Mouse (Mus musculus): ENCODE results near the gene Nr2c2ap. TPM values are rescaled to one million over a fixed set of nuclear protein-coding genes. Genes with fewer than 3 reads are reported as not detected.

Nr2c2ap gene
- 16.1 and 29.5 TPM in 2 replicates for polyA plus RNA-seq (2011; ENCODE audit: insufficient read depth, insufficient read length, low replicate concordance, missing spikeins)

DNA sequence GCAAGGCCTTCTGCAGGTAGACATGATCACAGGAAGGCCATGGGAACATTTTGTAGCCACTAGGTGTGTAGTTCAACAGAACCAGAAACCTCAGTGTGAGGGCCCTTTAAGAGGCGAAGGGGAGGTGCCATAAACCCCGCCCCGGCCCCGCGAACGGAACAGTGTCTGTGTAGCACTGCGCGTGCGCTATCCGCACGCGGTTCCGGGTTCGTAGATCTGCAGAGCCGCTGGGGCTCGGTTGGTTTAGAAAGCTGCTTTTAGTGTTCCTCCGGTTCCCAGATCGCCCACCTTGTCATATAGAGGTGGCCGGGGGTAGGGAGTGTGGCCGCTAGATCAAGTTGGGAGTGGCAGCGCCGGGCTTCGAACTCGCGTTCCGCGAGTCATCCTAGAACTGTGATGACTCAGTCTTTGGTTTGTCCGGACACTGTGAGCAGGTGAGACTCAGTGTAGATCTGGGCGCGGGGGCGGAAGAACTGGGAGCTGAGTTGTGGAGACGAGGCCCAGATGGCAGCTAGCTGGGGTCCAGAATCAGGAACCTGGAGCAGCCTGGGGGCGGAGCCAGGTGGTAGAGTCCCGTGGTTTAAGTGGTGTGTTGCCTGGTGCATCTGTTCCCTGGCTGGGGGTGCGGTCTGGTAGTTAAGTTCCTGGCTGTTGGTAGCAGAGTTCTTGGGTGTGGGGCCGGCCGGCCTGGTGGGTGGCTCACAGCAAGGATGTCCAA, at the start of gene Nr2c2ap:
Gene Nr2c2ap, plus strand, starts transcription at position 168 of the 718 bp plus-strand sequence.
- peak within 1 kb of the TSS; percentile 94 for H3K4me3 ChIP-seq (replicated peaks; ENCODE audit: control insufficient read depth, low read depth, low read length)
- peak within 1 kb of the TSS; percentile 58 for H3K27ac ChIP-seq (ENCODE audit: control insufficient read depth, insufficient read depth, low read depth, low read length, poor library complexity)
- WGBS = under 1% methylated on average over 37 of the region's 37 CpGs
- no peak for TF ChIP-seq CTCF (IDR thresholded peaks at IDR 0.05; ENCODE audit: control insufficient read depth, insufficient read depth, low read length)
- TF ChIP-seq POLR2A (IDR thresholded peaks at IDR 0.05; ENCODE audit: borderline replicate concordance, control insufficient read depth, low read depth, low read length) = peak; percentile 65; the same call in 1 of the 2 replicates
- peaks cover 3% of the 10 kb centered on the region for H3K4me1 ChIP-seq (ENCODE audit: control insufficient read depth, insufficient read depth, low read length)

DNA sequence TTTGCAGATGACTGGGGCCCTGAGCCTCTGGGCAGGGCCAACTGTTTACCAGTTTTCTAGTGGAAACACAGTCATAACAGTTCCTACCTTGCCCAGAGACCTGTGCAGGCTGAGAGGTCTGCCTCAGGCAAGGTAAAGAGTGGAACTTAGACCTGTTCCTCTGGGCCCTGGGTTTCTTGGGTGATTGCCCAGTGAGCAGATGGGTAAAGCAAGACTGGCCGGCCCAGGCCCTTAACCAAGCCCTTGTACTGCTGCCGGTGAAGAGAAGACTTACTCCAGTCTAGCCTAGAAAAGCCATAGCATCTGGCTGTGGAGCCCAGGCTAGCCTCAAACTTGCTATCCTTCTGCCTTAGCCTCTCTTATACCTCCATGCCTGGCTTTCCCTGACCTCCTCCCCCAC, 49.2 kb upstream of the Nr2c2ap start:
- H3K27ac ChIP-seq (ENCODE audit: control insufficient read depth, insufficient read depth, low read depth, low read length, poor library complexity) = no peak overlapping the region
- TF ChIP-seq CTCF (IDR thresholded peaks at IDR 0.05; ENCODE audit: control insufficient read depth, insufficient read depth, low read length) = no peak
- TF ChIP-seq POLR2A (IDR thresholded peaks at IDR 0.05; ENCODE audit: borderline replicate concordance, control insufficient read depth, low read depth, low read length) = no peak
- H3K4me1 ChIP-seq (ENCODE audit: control insufficient read depth, insufficient read depth, low read length) = no peaks in the 10 kb centered on the region
- WGBS = 92% methylated on average over 2 of the region's 2 CpGs
- no peak overlapping the region for H3K4me3 ChIP-seq (replicated peaks; ENCODE audit: control insufficient read depth, low read depth, low read length)

DNA sequence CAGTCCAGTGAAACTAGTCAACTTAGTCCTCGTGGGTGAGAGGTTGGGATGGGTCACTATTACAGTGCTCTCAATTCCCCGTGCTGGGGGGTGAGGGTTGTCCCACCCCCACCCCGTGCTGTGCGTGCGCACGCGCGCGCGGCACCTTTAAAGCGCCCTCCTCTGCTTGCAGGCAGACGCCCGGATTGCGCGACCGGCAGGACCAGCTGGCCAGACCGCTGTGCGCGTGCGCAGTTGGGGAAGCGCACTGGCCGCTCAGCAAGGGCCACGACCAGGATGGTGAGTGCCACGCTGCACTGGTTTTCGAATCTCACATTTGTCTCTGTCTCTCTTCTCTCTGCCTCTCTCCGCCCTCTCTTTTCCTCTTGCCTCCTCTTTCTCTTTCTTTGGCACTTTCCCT, 47.8 kb upstream of the Nr2c2ap start, which contains the start of gene Hapln4:
Gene Hapln4, plus strand, starts transcription at position 173 of the 400 bp plus-strand sequence.
- H3K4me1 ChIP-seq (ENCODE audit: control insufficient read depth, insufficient read depth, low read length) = no peaks in the 10 kb centered on the region
- 2% methylated on average over 26 of the region's 26 CpGs for WGBS
- TF ChIP-seq CTCF (IDR thresholded peaks at IDR 0.05; ENCODE audit: control insufficient read depth, insufficient read depth, low read length) = no peak
- H3K27ac ChIP-seq (ENCODE audit: control insufficient read depth, insufficient read depth, low read depth, low read length, poor library complexity) = no peak within 1 kb of the TSS
- H3K4me3 ChIP-seq (replicated peaks; ENCODE audit: control insufficient read depth, low read depth, low read length) = no peak within 1 kb of the TSS

DNA sequence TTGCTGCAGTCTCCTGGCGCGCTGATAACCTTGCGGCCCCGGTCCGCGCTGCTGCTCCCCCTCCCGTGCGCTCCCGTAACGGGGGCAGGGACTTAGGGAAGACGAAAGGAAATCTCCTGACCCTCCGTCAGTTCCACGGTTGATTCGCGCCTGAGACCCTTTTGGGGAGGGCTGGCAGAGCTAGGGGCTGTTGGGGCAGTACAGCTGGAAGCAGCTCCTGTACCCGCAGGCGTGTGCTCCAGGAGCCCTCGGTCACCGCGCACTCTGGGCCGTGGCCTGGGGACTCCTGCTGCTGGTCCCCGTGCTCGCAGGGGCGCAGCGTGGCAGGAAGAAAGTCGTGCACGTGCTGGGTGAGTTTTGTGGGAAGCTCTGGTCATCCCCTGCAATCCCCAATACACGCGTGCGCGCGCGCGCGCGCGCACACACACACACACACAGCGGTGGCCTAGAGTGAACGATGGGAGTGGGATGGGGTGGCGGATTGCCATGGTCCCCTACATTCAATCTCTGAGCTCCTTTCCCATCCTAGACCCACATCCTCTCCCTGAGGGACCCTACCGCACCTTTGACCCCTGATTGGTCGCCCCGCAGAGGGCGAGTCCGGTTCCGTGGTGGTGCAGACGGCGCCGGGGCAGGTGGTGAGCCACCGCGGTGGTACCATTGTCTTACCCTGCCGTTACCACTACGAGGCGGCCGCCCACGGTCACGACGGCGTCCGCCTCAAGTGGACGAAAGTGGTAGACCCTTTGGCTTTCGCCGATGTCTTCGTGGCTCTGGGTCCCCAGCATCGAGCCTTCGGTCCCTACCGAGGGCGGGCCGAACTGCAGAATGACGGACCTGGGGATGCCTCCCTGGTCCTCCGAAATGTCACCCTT, 46.7 kb upstream of the Nr2c2ap start:
- Histone ChIP-seq H3K4me3 (replicated peaks; ENCODE audit: control insufficient read depth, low read depth, low read length) (no peak overlapping the region), H3K27ac (ENCODE audit: control insufficient read depth, insufficient read depth, low read depth, low read length, poor library complexity) (no peak overlapping the region), H3K4me1 (ENCODE audit: control insufficient read depth, insufficient read depth, low read length) (no peaks in the 10 kb centered on the region)
- 0 out of 2 replicates have a peak, but pooled peaks have one; percentile 9 for TF ChIP-seq POLR2A (IDR thresholded peaks at IDR 0.05; ENCODE audit: borderline replicate concordance, control insufficient read depth, low read depth, low read length)
- no peak for TF ChIP-seq CTCF (IDR thresholded peaks at IDR 0.05; ENCODE audit: control insufficient read depth, insufficient read depth, low read length)
- WGBS = 3% methylated on average over 71 of the region's 71 CpGs

DNA sequence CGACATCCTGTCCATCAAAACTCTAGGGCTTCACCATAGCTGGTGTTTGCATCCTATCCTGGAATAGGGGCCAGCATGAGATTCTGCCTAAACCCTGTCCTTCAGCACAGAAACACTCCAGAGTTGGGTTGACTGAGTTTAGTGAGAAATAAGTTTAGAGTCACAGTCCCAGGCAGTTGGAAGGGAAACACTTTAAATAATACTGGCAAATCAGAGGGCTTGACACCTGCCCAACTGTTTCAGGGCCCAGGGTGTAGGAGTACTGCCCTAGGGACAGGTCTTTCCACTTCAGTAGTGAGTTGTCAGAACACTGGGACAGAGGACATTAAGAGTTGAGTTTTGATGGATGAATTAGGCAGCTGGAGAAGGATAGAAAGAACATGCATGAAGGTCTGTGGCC, 45.0 kb upstream of the Nr2c2ap start:
- WGBS = 27% methylated on average over 1 of the region's 1 CpGs
- TF ChIP-seq CTCF (IDR thresholded peaks at IDR 0.05; ENCODE audit: control insufficient read depth, insufficient read depth, low read length) (no peak), POLR2A (IDR thresholded peaks at IDR 0.05; ENCODE audit: borderline replicate concordance, control insufficient read depth, low read depth, low read length) (no peak)
- Histone ChIP-seq H3K4me1 (ENCODE audit: control insufficient read depth, insufficient read depth, low read length) (no peaks in the 10 kb centered on the region), H3K4me3 (replicated peaks; ENCODE audit: control insufficient read depth, low read depth, low read length) (no peak overlapping the region), H3K27ac (ENCODE audit: control insufficient read depth, insufficient read depth, low read depth, low read length, poor library complexity) (no peak overlapping the region)

DNA sequence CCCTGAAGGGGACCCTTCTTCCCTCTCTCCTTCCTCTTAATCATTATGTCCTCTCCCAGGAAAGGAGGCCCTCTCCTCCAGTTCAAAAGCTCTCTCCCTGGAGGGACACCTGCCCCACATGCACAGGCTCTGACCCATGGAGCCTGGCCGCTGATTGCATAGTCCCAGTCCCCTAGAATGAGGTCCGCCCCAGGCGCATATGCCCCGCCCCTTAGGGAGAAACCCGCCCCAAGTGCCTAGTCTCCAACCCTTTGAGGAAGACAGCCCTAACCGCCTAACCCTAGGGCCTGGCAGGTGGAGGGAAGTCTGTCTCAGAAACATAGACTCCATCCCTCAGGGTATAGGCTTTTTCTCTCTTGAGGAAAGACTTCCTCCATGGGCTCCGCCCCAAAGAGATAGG, 43.9 kb upstream of the Nr2c2ap start:
- no peak for TF ChIP-seq POLR2A (IDR thresholded peaks at IDR 0.05; ENCODE audit: borderline replicate concordance, control insufficient read depth, low read depth, low read length)
- no peak for TF ChIP-seq CTCF (IDR thresholded peaks at IDR 0.05; ENCODE audit: control insufficient read depth, insufficient read depth, low read length)
- H3K4me1 ChIP-seq (ENCODE audit: control insufficient read depth, insufficient read depth, low read length) = no peaks in the 10 kb centered on the region
- no peak overlapping the region for H3K4me3 ChIP-seq (replicated peaks; ENCODE audit: control insufficient read depth, low read depth, low read length)
- 8% methylated on average over 7 of the region's 7 CpGs for WGBS
- no peak overlapping the region for H3K27ac ChIP-seq (ENCODE audit: control insufficient read depth, insufficient read depth, low read depth, low read length, poor library complexity)

DNA sequence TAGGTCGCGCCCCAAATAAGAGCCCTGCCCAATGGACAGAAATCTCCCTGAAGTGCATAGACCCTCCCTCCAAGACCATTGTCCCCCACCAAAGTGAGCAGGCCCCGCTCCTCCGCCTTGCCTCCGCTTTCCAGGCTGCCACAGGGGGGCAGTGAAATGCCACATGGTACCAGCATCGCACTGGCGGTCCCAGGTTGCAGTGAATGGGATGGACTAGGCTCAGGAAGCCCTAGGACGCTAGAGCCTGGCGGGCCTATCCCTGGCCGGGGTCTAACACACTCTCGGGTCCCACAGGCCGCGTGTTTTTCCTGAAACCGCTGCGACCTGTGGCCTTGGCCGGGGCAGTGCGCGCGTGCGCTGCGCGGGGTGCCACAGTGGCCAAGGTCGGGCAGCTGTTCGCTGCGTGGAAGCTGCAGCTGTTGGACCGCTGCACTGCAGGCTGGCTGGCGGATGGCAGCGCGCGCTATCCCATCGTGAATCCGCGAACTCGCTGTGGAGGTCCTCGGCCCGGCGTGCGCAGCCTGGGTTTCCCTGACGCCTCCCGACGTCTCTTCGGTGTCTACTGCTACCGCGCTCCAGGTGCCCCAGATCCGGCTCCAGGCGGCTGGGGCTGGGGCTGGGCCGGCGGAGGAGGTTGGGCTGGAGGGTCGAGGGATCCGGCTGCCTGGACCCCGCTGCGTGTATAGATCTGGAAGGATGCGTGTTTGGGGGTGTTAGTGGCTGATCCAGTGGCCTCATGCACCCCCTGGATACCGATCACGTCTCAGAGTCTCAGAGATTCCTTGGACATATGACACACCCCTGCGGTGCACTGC, 43.1 kb upstream of the Nr2c2ap start:
- TF ChIP-seq POLR2A (IDR thresholded peaks at IDR 0.05; ENCODE audit: borderline replicate concordance, control insufficient read depth, low read depth, low read length) (no peak), CTCF (IDR thresholded peaks at IDR 0.05; ENCODE audit: control insufficient read depth, insufficient read depth, low read length) (peak; percentile 49)
- Histone ChIP-seq H3K4me1 (ENCODE audit: control insufficient read depth, insufficient read depth, low read length) (no peaks in the 10 kb centered on the region), H3K4me3 (replicated peaks; ENCODE audit: control insufficient read depth, low read depth, low read length) (no peak overlapping the region), H3K27ac (ENCODE audit: control insufficient read depth, insufficient read depth, low read depth, low read length, poor library complexity) (no peak overlapping the region)
- WGBS = 7% methylated on average over 56 of the region's 56 CpGs

All from bone marrow, adult 2 months (tissue).